Mouse (Mus musculus): ENCODE results near the gene P2ry6. TPM values are rescaled to one million over a fixed set of nuclear protein-coding genes. Genes with fewer than 3 reads are reported as not detected.

Gene P2ry6
- polyA plus RNA-seq, 1 experiment from 2014 or later = 3.0 TPM

DNA sequence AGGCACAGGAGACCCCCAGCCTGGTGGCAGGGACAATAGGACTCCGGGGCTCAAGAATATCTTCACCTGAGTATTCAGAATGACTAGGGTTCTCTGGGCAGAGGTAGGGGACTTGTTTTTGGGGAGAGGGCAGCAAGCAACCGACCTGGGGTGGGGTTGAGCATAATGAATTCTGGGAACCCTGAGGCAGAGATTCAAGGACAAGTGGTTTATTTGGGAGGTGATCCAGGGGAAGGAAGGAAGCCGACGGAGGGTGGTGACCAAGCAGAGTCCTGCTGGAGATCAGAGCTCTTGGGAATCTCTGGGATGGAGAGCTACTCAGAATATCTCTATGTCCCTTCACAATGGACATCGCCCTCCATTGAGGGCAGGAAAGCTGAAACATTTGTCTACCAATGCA is 3.7 kb upstream of the P2ry6 start:
- H3K27ac ChIP-seq (replicated peaks) = no peak overlapping the region
- H3K4me3 ChIP-seq = no peak overlapping the region
- no peaks in the 10 kb centered on the region for H3K9me3 ChIP-seq
- 85% methylated on average over 5 of the region's 5 CpGs for WGBS
- H3K4me1 ChIP-seq = peaks cover 19% of the 10 kb centered on the region
- no peaks in the 10 kb centered on the region for H3K36me3 ChIP-seq (replicated peaks)
- DNase-seq (ENCODE audit: low spot score) = no peak
- peaks cover 47% of the 10 kb centered on the region for H3K27me3 ChIP-seq (replicated peaks; ENCODE audit: low read depth, poor library complexity, severe bottlenecking)

DNA sequence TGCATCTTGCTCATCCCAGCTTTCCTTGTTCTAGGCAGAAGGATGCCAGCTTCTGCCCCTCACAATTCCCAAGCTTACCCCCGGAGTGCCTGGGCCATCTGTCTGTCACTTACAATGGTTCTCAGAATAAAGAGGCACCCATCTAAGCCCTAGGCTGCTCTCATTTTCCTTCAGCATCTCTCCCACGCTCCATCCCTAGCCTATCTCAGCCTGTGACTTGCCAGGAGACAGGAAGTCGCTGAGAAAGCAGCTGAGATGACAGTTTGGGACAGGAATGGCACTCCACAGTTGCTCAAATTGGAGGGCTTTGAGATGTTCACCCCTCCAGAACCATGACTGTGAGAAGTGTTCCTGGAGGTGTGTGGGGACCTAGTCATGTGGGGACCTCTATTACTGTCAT is 1.6 kb downstream of the P2ry6 start:
- Histone ChIP-seq H3K27me3 (replicated peaks; ENCODE audit: low read depth, poor library complexity, severe bottlenecking) (peaks cover 69% of the 10 kb centered on the region), H3K4me1 (peaks cover 12% of the 10 kb centered on the region), H3K4me3 (no peak overlapping the region), H3K27ac (replicated peaks) (no peak overlapping the region), H3K9me3 (no peaks in the 10 kb centered on the region), H3K36me3 (replicated peaks) (no peaks in the 10 kb centered on the region)
- no peak for DNase-seq (ENCODE audit: low spot score)
- 39% methylated on average over 3 of the region's 3 CpGs for WGBS

DNA sequence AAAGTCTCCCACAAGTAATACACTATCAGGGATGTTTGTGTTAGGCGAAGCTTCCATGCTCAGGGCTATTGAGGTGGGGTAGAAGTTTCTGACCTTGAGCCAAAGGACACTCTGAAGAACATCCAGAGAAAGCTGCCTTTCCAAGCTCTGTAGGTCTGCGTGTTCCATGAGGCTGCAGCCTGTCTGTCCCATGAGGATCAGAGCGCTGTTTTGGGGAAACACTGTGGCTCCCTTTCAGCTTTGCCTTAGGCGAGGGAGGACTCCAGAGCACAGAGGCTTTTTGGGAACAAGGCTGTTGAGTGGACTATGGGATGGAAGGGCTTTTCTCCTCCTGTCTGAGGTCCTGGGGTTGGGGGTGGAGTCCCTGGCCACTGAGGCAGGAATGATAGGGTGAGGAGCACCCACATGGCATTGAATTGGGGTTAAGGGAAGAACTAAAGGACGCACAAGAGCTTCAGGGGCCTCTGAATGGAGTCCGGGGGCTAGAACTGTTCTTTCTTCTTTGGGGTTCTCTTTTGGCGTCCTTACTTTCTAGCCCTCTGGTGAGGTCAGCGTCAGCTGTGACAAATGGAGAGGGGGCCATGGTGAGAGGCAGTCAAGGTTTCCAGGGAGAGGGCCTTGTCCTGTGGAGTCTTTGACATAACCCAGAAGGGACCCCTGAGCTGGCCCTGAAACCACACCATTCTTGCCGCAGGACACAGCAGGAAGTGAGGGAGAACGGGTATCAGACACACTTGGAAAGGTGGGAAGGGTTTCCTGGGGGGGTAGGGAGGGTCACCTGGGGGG is 5.4 kb downstream of the P2ry6 start:
- Histone ChIP-seq H3K4me3 (no peak overlapping the region), H3K9me3 (no peaks in the 10 kb centered on the region), H3K27ac (replicated peaks) (no peak overlapping the region), H3K36me3 (replicated peaks) (no peaks in the 10 kb centered on the region), H3K4me1 (peaks cover 8% of the 10 kb centered on the region), H3K27me3 (replicated peaks; ENCODE audit: low read depth, poor library complexity, severe bottlenecking) (peaks cover 48% of the 10 kb centered on the region)
- WGBS = 75% methylated on average over 10 of the region's 10 CpGs
- DNase-seq (ENCODE audit: low spot score) = no peak

DNA sequence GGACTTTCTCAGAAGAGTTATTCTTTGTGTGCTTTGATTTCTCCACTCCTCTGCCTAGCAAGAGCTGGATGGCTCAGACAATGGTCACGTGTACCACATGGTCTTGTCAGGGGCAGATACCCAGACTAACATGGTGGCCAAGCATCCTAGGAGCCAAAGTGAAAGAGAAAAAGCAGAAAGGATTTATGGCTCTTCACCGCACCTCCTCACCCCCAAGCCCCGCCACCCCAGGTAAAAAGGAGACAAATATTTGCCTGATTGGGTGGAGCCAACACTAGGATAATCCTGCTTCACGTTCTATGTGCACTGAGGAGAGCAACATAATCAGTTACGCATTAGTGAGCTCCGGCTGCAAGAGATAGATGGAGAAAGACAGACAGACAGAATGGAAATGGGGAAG is 6.1 kb downstream of the P2ry6 start:
- Histone ChIP-seq H3K27me3 (replicated peaks; ENCODE audit: low read depth, poor library complexity, severe bottlenecking) (peaks cover 41% of the 10 kb centered on the region), H3K9me3 (no peaks in the 10 kb centered on the region), H3K36me3 (replicated peaks) (no peaks in the 10 kb centered on the region), H3K27ac (replicated peaks) (no peak overlapping the region), H3K4me1 (peaks cover 8% of the 10 kb centered on the region), H3K4me3 (no peak overlapping the region)
- DNase-seq (ENCODE audit: low spot score) = no peak
- WGBS = 85% methylated on average over 6 of the region's 6 CpGs

DNA sequence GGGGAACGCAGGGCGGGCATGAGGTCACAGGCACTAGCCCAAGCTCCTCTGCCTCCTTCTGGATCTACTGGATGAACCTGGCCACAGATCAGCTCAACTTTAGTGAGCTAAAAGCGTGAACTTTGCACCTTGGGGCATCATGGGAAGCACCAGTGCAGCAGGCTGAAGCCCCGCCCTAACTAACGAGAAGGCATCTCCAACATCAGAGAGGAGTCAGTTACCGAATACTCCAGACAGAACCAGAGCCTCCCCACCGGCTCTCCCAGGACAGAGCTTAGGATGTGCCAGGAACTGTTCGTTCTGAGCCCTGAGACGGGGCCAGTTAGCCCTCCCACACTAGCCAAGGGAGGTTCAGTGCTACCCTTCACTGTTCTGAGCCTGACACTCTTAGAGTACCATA is 6.6 kb downstream of the P2ry6 start:
- Histone ChIP-seq H3K27me3 (replicated peaks; ENCODE audit: low read depth, poor library complexity, severe bottlenecking) (peaks cover 36% of the 10 kb centered on the region), H3K27ac (replicated peaks) (no peak overlapping the region), H3K9me3 (no peaks in the 10 kb centered on the region), H3K36me3 (replicated peaks) (no peaks in the 10 kb centered on the region), H3K4me3 (no peak overlapping the region), H3K4me1 (peaks cover 13% of the 10 kb centered on the region)
- 78% methylated on average over 9 of the region's 9 CpGs for WGBS
- DNase-seq (ENCODE audit: low spot score) = no peak

DNA sequence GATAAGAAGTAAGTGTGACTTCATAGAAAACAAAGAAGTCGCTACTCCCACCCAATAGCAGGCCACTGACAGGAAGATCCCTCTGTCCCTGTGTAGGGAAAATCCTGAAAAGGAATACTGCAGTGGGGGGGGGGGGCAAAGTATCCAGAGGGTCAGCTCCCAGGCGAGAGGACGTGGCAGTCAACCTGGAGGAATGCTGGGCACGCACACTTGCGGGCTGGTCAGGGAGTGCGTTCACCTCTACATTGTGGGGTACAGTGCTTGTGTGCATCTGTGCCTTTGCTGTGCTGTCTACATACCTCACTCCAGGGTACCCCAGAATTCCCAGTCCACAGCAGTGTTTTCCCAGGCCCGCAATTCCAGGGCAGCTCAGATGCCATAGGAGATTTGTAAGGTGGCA is 8.4 kb downstream of the P2ry6 start:
- WGBS = 74% methylated on average over 7 of the region's 7 CpGs
- DNase-seq (ENCODE audit: low spot score) = no peak
- no peaks in the 10 kb centered on the region for H3K36me3 ChIP-seq (replicated peaks)
- no peaks in the 10 kb centered on the region for H3K9me3 ChIP-seq
- peaks cover 13% of the 10 kb centered on the region for H3K4me1 ChIP-seq
- H3K27me3 ChIP-seq (replicated peaks; ENCODE audit: low read depth, poor library complexity, severe bottlenecking) = peaks cover 17% of the 10 kb centered on the region
- H3K27ac ChIP-seq (replicated peaks) = no peak overlapping the region
- no peak overlapping the region for H3K4me3 ChIP-seq

DNA sequence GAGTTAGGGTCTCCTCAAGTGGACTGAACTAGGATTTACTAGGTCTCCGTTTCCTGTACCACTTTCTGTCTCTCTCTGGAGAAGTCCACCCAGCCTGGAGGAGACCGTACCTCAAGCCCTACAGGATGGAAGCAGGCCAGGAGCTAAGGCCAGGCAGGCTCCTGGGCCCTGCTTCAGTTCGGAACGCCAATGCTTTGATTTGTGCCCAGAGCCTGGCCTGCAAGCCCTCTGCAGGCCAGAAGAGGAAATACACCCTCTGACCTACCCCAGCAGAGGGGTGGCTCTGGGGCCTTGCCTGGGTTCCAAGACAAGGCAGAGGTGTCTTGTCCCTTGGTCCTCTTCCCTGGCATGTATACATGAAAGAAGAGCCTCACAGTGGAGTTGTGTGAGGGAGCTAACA is 9.4 kb downstream of the P2ry6 start:
- Histone ChIP-seq H3K27ac (replicated peaks) (no peak overlapping the region), H3K36me3 (replicated peaks) (no peaks in the 10 kb centered on the region), H3K4me3 (no peak overlapping the region), H3K4me1 (peaks cover 13% of the 10 kb centered on the region), H3K9me3 (no peaks in the 10 kb centered on the region), H3K27me3 (replicated peaks; ENCODE audit: low read depth, poor library complexity, severe bottlenecking) (peaks cover 16% of the 10 kb centered on the region)
- peak; percentile 45 for DNase-seq (ENCODE audit: low spot score)
- WGBS = 23% methylated on average over 4 of the region's 4 CpGs

DNA sequence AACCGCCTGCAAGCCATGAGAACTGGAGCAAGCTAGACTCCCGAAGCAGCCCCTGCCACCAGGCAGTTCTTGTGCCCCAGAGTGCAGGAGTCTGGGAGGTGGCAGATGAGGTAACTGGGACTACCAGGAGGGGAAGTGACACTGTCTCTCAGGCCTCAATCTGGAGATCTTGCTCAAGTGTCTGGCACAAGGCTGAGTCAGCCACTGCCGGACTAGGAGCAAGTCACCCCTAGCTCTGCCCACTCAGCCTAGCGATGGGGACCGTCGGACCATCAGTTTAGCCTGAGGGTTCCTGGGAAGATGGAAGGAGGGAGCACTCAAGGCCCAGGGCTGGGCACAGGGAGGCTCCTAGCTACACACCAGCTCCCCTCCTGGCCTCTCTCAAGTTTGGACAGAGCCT is 10.2 kb downstream of the P2ry6 start:
- peaks cover 13% of the 10 kb centered on the region for H3K4me1 ChIP-seq
- peaks cover 13% of the 10 kb centered on the region for H3K27me3 ChIP-seq (replicated peaks; ENCODE audit: low read depth, poor library complexity, severe bottlenecking)
- H3K4me3 ChIP-seq = no peak overlapping the region
- WGBS = 72% methylated on average over 6 of the region's 6 CpGs
- H3K27ac ChIP-seq (replicated peaks) = peak overlapping the region; percentile 25; the same call in 1 of the 2 replicates
- no peaks in the 10 kb centered on the region for H3K36me3 ChIP-seq (replicated peaks)
- no peaks in the 10 kb centered on the region for H3K9me3 ChIP-seq
- no peak for DNase-seq (ENCODE audit: low spot score)

DNA sequence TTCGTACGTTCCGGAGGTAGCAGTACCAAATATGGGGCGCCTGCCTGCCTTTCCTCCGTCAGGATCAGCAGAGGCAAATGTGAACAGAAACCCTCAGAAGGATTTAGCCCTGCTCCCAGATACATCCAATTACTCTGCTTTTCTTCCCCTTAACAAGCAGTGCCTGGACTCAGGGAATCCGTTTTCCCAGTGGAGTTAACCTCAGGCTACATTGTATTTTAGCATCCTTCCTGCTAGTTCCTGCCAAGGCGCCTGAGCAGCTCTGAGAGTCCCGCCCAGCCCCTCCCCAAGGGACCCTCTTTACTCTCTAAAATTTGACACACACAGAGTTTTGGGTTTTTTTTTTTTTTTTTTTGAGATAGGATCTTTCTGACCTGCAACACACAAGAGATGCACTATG is 11.1 kb downstream of the P2ry6 start:
- Histone ChIP-seq H3K27me3 (replicated peaks; ENCODE audit: low read depth, poor library complexity, severe bottlenecking) (peaks cover 7% of the 10 kb centered on the region), H3K36me3 (replicated peaks) (no peaks in the 10 kb centered on the region), H3K4me3 (no peak overlapping the region), H3K27ac (replicated peaks) (no peak overlapping the region), H3K9me3 (no peaks in the 10 kb centered on the region), H3K4me1 (peaks cover 13% of the 10 kb centered on the region)
- DNase-seq (ENCODE audit: low spot score) = no peak
- 64% methylated on average over 8 of the region's 8 CpGs for WGBS

DNA sequence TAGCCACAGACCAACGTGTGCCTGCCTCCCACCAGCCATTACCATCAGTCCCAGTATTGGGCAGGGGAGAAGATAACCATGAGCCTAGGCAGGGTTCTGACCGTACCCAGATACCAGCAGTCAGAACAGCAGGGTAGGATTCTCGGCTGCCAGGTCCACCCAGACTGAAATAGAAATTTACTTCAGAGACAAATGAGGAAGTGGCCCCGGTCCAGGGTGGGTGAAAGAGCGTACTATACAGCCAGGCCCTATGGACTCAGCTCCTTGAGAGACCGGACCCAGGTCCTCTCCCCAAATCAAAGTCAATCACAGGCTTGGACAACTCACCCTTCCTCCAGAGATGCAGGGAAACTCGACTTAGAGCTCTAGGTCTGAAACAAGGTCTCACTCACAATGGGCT is 13.3 kb downstream of the P2ry6 start:
- Histone ChIP-seq H3K27me3 (replicated peaks; ENCODE audit: low read depth, poor library complexity, severe bottlenecking) (no peaks in the 10 kb centered on the region; the same call in 1 of the 2 replicates), H3K4me3 (no peak overlapping the region), H3K36me3 (replicated peaks) (no peaks in the 10 kb centered on the region), H3K27ac (replicated peaks) (0 out of 2 replicates have a peak overlapping the region, but pooled peaks have one; percentile 6), H3K9me3 (no peaks in the 10 kb centered on the region), H3K4me1 (peaks cover 13% of the 10 kb centered on the region)
- no peak for DNase-seq (ENCODE audit: low spot score)
- 79% methylated on average over 7 of the region's 7 CpGs for WGBS

DNA sequence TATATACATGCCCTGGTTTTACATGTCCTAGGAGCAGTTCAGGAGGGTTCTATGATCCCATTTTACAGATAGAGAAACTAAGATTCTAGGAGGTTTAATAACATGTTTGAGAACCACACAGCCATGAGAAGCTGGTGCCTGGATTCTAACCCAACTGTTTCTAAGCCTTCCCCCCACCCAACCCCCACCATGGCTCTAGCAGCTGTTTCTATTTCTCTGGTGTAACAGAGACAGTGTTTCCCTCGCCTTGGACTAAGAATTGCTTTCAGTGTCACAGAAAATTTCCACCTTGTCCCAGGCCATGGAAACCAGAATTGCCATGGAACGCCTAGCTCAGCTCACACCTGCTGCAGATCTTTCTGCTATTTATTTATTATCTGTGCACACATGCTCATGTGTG is 14.0 kb downstream of the P2ry6 start:
- peaks cover 13% of the 10 kb centered on the region for H3K4me1 ChIP-seq
- H3K36me3 ChIP-seq (replicated peaks) = no peaks in the 10 kb centered on the region
- no peaks in the 10 kb centered on the region; the same call in 1 of the 2 replicates for H3K27me3 ChIP-seq (replicated peaks; ENCODE audit: low read depth, poor library complexity, severe bottlenecking)
- H3K9me3 ChIP-seq = no peaks in the 10 kb centered on the region
- no peak overlapping the region for H3K27ac ChIP-seq (replicated peaks)
- DNase-seq (ENCODE audit: low spot score) = no peak
- 80% methylated on average over 2 of the region's 2 CpGs for WGBS
- H3K4me3 ChIP-seq = no peak overlapping the region

DNA sequence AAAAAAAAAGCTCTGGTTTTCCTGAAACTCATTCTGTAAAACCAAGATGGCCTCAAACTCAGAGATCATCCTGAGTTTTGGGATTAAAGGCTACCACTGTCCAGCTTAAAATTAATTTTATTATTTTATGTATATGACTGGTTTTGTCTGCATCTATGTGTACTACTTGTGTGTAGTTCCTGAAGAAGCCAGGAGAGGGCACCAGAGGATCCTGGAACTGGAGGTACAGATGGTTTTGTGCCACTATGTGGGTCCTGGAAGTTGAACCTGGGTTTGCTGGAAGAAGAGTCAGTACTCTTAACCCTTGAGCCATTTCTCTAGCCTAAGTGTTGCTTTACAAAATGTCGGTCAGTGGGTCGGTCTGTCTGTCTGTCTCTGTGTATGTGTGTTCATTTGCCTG is 16.0 kb downstream of the P2ry6 start:
- Histone ChIP-seq H3K4me1 (peaks cover 8% of the 10 kb centered on the region), H3K9me3 (no peaks in the 10 kb centered on the region), H3K36me3 (replicated peaks) (no peaks in the 10 kb centered on the region), H3K27me3 (replicated peaks; ENCODE audit: low read depth, poor library complexity, severe bottlenecking) (no peaks in the 10 kb centered on the region), H3K27ac (replicated peaks) (no peak overlapping the region), H3K4me3 (no peak overlapping the region)
- whole genome bisulfite sequencing = 94% methylated on average over 2 of the region's 2 CpGs
- DNase-seq (ENCODE audit: low spot score) = peak; percentile 32

DNA sequence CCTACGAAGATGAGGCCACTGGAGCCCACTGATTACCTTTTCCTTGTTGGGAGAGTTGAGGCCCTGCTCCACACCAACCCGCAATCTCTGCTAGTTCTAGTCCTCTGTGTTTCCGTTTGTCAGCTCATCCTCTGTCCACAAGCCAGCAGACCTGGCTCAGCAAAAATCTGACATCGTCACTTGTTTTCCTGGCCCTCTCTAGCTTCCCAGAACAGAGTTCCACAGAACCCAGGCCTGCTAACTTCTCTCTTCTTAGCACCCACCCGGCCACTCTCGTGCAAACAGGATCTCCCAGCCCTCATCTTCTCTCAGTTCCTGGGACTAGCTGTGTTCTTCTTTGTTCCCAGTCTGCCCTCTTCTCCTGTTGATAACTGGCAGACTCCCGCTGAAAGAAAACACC is 21.8 kb downstream of the P2ry6 start:
- Histone ChIP-seq H3K9me3 (no peaks in the 10 kb centered on the region), H3K27ac (replicated peaks) (peak overlapping the region; percentile 16; the same call in 1 of the 2 replicates), H3K4me1 (peaks cover 24% of the 10 kb centered on the region), H3K27me3 (replicated peaks; ENCODE audit: low read depth, poor library complexity, severe bottlenecking) (no peaks in the 10 kb centered on the region; the same call in 1 of the 2 replicates), H3K36me3 (replicated peaks) (no peaks in the 10 kb centered on the region), H3K4me3 (no peak overlapping the region)
- DNase-seq (ENCODE audit: low spot score) = no peak
- 86% methylated on average over 7 of the region's 7 CpGs for WGBS
